Mouse (Mus musculus): ENCODE results near the gene Olfr464. TPM values are rescaled to one million over a fixed set of nuclear protein-coding genes. Genes with fewer than 3 reads are reported as not detected.

The Olfr464 gene
- total and polyA plus RNA-seq, 3 experiments: not detected

- dilution Hi-C loops (cut with MboI; ENCODE audit: extremely low pct_ligation_motif_present, extremely low pct_unique_long_range_greater_than_20kb, low sequenced_read_pairs): no loop called here
- Histone ChIP-seq H3K27me3 (replicated peaks) (peaks cover 42% of the 10 kb centered on the region), H3K79me2 (replicated peaks; ENCODE audit: control insufficient read depth, extremely low read depth, insufficient read depth, poor library complexity, severe bottlenecking) (no peaks in the 10 kb centered on the region), H3K27ac (ENCODE audit: insufficient read depth, low read depth) (peak overlapping the region; percentile 45; the same call in 1 of the 2 replicates), H3K9me3 (replicated peaks; ENCODE audit: low read length) (no peaks in the 10 kb centered on the region), H3K4me2 (ENCODE audit: insufficient read depth, low read depth, poor library complexity, severe bottlenecking) (peak overlapping the region; percentile 93), H3K36me3 (replicated peaks in 1 of 2; ENCODE audit: control insufficient read depth in 1 of 2, insufficient read depth in 1 of 2, low read length in 1 of 2) (no peaks in the 10 kb centered on the region), H3K4me3 (replicated peaks in 1 of 3; ENCODE audit: low read depth in 2 of 3, low read length in 2 of 3, poor library complexity in 1 of 3) (peak overlapping the region in 2 of 3 experiments; percentile 40 to 52), H3K9ac (ENCODE audit: insufficient read depth, low read depth) (no peak overlapping the region), H3K4me1 (ENCODE audit: control insufficient read depth in 1 of 2, insufficient read depth in 2 of 2) (peaks cover 9 to 28% of the 10 kb centered on the region in 2 experiments; a peak in 3 of 4 replicates)
- DNase-seq (ENCODE audit: extremely low read depth): peak; percentile 98
- in situ Hi-C loops (cut with MboI; ENCODE audit: low pct_ligation_motif_present, low pct_unique_long_range_greater_than_20kb, low sequenced_read_pairs): loop anchor here (5.0 kb wide), 3 partner anchors 90 to 860 kb away; partner anchors contain the start of gene Mrps23
- TF ChIP-seq ELF1 (IDR thresholded peaks at IDR 0.05; ENCODE audit: low read depth, low read length): peak; percentile 61; the same call in 1 of the 2 replicates
- no peak for TF ChIP-seq CHD1 (IDR thresholded peaks at IDR 0.05; ENCODE audit: low read depth, low read length)
- TF ChIP-seq CHD2 (IDR thresholded peaks at IDR 0.05; ENCODE audit: low read length): peak; percentile 72
- TF ChIP-seq E2F4 (IDR thresholded peaks at IDR 0.05; ENCODE audit: insufficient replicate concordance, low read depth, low read length): peak; percentile 72; the same call in 1 of the 2 replicates
- peak; percentile 98 for TF ChIP-seq SIN3A (IDR thresholded peaks at IDR 0.05; ENCODE audit: low read length)
- TF ChIP-seq ZNF384 (IDR thresholded peaks at IDR 0.05; ENCODE audit: low read depth, low read length): peak; percentile 97
- peak; percentile 86 for TF ChIP-seq MEF2A (IDR thresholded peaks at IDR 0.05; ENCODE audit: borderline replicate concordance, low read depth, low read length)
- TF ChIP-seq NRF1 (IDR thresholded peaks at IDR 0.05; ENCODE audit: low read depth, low read length): 0 out of 2 replicates have a peak, but pooled peaks have one; percentile 33
- peak; percentile 95 for TF ChIP-seq MAFK (IDR thresholded peaks at IDR 0.05; ENCODE audit: insufficient replicate concordance, low read length)
- peak; percentile 99 for TF ChIP-seq IRF4 (IDR thresholded peaks at IDR 0.05; ENCODE audit: low read depth, low read length)
- peak; percentile 68 for TF ChIP-seq HCFC1 (IDR thresholded peaks at IDR 0.05; ENCODE audit: low read depth, low read length)
- peak; percentile 99 for TF ChIP-seq RCOR1 (conservative IDR thresholded peaks at IDR 0.05; ENCODE audit: low read depth, low read length)
- TF ChIP-seq ETS1 (conservative IDR thresholded peaks at IDR 0.05; ENCODE audit: low read depth, low read length): peak; percentile 96
- peak; percentile 91 for TF ChIP-seq MAX (IDR thresholded peaks at IDR 0.05; ENCODE audit: low read length)
- peak; percentile 98 for TF ChIP-seq EP300 (IDR thresholded peaks at IDR 0.05; ENCODE audit: low read length)
- TF ChIP-seq POLR2AphosphoS2 (IDR thresholded peaks at IDR 0.05; ENCODE audit: low read depth, low read length): no peak
- TF ChIP-seq JUND (conservative IDR thresholded peaks at IDR 0.05; ENCODE audit: low read depth, low read length): peak; percentile 99
- TF ChIP-seq JUN (IDR thresholded peaks at IDR 0.05; ENCODE audit: insufficient read depth, low read depth, low read length): peak; percentile 96
- no peak; the same call in none of the 2 replicates for TF ChIP-seq RAD21 (IDR thresholded peaks at IDR 0.05; ENCODE audit: low read depth, low read length)
- peak; percentile 98 for TF ChIP-seq BHLHE40 (IDR thresholded peaks at IDR 0.05; ENCODE audit: low read depth, low read length)
- TF ChIP-seq ZC3H11A (IDR thresholded peaks at IDR 0.05; ENCODE audit: low read depth, low read length): peak; percentile 45; the same call in 1 of the 2 replicates
- TF ChIP-seq ZMIZ1 (IDR thresholded peaks at IDR 0.05; ENCODE audit: low read depth, low read length): no peak
- TF ChIP-seq TCF12 (IDR thresholded peaks at IDR 0.05; ENCODE audit: low read depth, low read length): peak; percentile 89
- 0 out of 2 replicates have a peak, but pooled peaks have one; percentile 54 for TF ChIP-seq UBTF (IDR thresholded peaks at IDR 0.05; ENCODE audit: low read depth, low read length)
- 0 out of 2 replicates have a peak, but pooled peaks have one; percentile 49 for TF ChIP-seq NELFE (IDR thresholded peaks at IDR 0.05; ENCODE audit: low read depth, low read length)
- TF ChIP-seq MYC (IDR thresholded peaks at IDR 0.05; ENCODE audit: low read depth, low read length): peak; percentile 97
- TF ChIP-seq PAX5 (IDR thresholded peaks at IDR 0.05; ENCODE audit: low read length): no peak
- no peak for TF ChIP-seq USF2 (conservative IDR thresholded peaks at IDR 0.05; ENCODE audit: low read depth, low read length)
- no peak for TF ChIP-seq KAT2A (IDR thresholded peaks at IDR 0.05; ENCODE audit: insufficient replicate concordance, low read length)
- peak; percentile 34; the same call in 1 of the 2 replicates for TF ChIP-seq POLR2A (IDR thresholded peaks at IDR 0.05; ENCODE audit: low read depth, low read length)
- TF ChIP-seq CTCF (conservative IDR thresholded peaks at IDR 0.05 in 1 of 2, IDR thresholded peaks at IDR 0.05 in 1 of 2; ENCODE audit: low read depth in 2 of 2, low read length in 2 of 2): peak; percentile 99
- no peak for TF ChIP-seq USF1 (IDR thresholded peaks at IDR 0.05; ENCODE audit: low read depth, low read length)
- TF ChIP-seq ZKSCAN1 (IDR thresholded peaks at IDR 0.05; ENCODE audit: borderline replicate concordance, low read depth, low read length): no peak
- peak; percentile 84 for TF ChIP-seq MAZ (IDR thresholded peaks at IDR 0.05; ENCODE audit: low read depth, low read length)
- peak; percentile 90; the same call in 1 of the 2 replicates for TF ChIP-seq MXI1 (IDR thresholded peaks at IDR 0.05; ENCODE audit: low read depth, low read length)
- TF ChIP-seq GABPA (IDR thresholded peaks at IDR 0.05; ENCODE audit: insufficient replicate concordance, low read depth, low read length): no peak
- 0 out of 2 replicates have a peak, but pooled peaks have one; percentile 48 for TF ChIP-seq TBP (conservative IDR thresholded peaks at IDR 0.05; ENCODE audit: low read depth, low read length)
- TF ChIP-seq SMC3 (IDR thresholded peaks at IDR 0.05; ENCODE audit: low read depth, low read length): peak; percentile 95
These were observed 47.0 kb upstream of the Olfr464 start for GRCm38 (mm10) chr11:87967692-87968289.
